Mouse (Mus musculus) brain, embryonic 14.5 days (tissue): ENCODE data around the gene Vill. TPM values are rescaled to one million over a fixed set of nuclear protein-coding genes. Genes with fewer than 3 reads are reported as not detected.

Experiments
- DNase-seq: peaks from one replicate; pipeline ENCODE4 v3.0.0-alpha.2; 2011; ENCODE audit warnings: low read depth
- CTCF ChIP-seq: fragments of 200-500 bp; IDR thresholded peaks from 2 replicates; pipeline ENCODE4 v1.5.1; 2012; ENCODE audit warnings: inconsistent platforms, mild to moderate bottlenecking, moderate library complexity, borderline replicate concordance; ENCODE audit not compliant: insufficient read depth, insufficient read length; ENCODE audit errors: extremely low read depth
- POLR2A ChIP-seq: fragments of 200-500 bp; IDR thresholded peaks from 2 replicates; pipeline ENCODE4 v1.6.1; 2012; ENCODE audit warnings: mild to moderate bottlenecking, inconsistent platforms, borderline replicate concordance; ENCODE audit not compliant: poor library complexity, insufficient read depth, insufficient read length, severe bottlenecking; ENCODE audit errors: extremely low read depth
- polyA plus RNA-seq: library from polyadenylated mRNA; depleted of rRNA; stranded (reverse); fragments of >200 nt; gene quantifications from 2 replicates; pipeline ENCODE4 v1.2.3, GENCODE M21; 2012

Gene Vill
- polyA plus RNA-seq, 1 experiment: 5.0 TPM

DNA sequence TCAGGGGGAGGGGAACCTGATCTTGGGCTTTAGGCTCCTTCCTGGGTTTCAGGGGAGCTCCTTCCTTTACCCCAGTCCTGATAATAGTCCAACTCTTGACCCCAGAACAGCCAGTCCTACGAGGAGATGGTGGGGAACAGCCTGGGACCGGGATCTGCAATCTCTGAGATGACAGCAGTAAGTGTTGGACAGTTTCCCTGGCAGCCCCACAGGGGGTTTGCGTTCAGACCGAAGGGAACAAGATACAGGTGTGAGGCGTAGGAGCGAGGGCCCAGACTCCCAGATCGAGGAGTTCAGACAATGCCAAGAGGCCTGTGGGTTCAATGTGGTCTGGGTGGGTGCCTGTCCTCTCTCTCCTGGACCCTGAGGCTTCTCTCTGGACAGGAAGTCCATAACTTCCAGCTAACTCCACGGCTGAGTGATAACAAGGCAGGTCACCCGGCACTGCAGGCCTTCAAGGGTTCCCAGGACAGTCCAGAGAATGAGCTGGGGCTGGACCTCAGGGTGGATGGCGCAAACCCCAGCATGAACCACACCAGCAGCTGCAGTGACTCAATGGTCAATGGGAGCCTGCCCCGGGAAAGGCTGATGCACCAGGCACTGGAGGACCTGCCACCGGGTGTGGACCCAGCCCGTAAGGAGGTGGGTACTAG is 17.7 kb downstream of the Vill start:
- no peak for TF ChIP-seq CTCF
- TF ChIP-seq POLR2A: no peak

DNA sequence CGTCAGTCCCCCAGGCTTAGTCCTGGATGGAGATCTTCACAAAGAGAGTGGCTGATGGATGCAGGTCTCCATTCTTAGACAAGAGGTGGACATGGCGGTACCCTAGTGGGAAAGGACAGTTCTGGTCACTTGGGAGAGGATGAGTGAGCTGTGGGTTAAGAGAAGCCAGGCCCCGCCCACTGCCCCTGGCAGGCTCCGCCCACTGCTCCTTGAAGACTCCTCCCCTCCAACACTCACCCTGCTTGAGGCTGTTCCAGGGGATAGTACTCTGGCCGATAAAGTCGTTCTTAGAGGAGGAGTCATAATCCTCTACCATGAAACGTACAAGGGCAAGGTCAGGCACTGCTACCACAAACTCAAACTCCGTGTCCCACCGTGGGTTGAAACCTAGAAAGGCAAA is 19.2 kb downstream of the Vill start:
- no peak for TF ChIP-seq POLR2A
- no peak for TF ChIP-seq CTCF
- no peak for DNase-seq

More for the DNA sequence above, 17.7 kb downstream of the Vill start:
- DNase-seq: no peak

DNA sequence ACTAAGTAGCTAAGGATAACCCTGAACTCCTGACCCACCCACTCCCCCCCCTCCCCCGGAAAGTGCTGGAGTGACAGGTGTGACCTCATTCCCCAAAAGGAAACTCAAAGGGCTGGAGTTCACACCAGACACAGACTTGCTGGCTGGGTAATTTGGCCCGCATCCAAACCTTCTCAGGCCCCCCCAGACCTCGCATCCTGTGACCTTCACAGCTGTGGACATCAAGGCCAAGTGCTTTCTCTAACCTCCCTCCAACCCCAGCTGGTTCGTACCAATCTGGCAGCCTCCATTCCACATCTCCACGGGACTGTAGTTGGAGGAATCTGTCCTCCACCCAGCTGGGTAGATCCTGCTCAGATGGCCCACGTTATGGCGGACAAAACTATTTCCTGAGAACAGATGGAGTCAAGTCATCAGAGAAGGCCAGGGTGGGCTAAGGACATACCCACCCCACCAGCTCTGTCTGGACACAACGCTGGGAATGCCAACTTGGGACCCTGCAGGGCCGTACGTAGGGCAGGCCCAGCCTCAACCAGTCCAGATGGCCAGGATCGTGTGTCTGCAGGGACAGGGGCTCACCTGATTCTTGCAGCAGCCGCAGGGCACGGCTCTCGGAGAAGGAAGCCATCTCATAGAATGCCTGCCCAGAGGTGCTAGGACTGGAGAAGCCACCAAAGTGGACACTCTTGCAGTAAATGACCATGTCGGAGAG is 20.8 kb downstream of the Vill start:
- no peak for DNase-seq

DNA sequence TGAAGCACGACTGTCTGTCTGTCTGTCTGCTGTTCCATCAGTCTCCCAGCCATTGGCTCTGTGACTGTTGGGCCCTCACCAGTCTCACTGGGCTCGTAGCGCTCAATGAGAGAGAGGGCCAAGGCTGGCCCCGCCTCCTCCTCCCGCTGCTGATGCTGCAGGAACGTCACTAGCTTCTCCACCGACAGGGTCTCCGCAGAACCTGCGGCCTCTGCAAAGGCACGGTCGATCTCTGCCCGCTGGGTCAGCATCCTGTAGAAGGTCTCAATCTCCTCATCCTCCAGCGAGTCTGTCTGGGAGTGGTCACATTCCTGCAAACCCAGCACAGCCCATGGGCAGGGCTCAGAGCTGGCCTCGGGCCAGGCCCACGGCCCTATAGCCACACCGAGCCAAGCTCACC is 23.1 kb downstream of the Vill start:
- TF ChIP-seq POLR2A (no peak), CTCF (no peak)
- no peak for DNase-seq

More for the DNA sequence above, 20.8 kb downstream of the Vill start:
- TF ChIP-seq CTCF: no peak
- no peak for TF ChIP-seq POLR2A

DNA sequence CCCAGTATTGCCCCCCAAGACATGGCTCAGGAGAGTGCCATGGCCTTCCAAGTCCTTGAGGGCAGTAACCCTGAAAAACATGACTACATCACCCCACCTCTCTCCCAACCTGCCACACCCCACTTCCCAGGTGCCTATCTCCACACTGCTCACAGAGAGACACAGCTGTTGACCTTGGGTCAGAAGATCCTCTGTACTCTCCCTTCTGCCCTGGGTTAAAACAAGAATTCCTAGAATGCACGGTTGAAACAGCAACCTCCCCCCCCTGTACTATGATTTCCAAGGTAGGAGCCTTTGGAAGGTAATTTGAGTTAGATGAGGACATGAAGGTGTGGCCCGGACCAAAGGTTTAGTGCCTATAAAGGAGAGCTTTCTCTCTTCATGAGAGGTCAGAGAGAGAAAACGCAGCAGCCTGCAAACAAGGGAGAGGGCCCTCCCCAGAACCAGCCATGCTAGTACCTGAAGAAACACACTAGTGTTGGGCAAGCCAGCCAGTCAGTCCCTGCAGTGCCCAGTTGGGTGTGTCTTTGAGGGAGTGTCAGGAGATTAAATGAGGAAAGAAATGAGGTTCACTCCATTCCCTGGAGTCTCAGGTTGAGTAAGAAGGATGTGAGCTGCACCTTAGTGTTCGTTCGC is 27.6 kb downstream of the Vill start:
- no peak for DNase-seq
- no peak for TF ChIP-seq POLR2A
- TF ChIP-seq CTCF: no peak

DNA sequence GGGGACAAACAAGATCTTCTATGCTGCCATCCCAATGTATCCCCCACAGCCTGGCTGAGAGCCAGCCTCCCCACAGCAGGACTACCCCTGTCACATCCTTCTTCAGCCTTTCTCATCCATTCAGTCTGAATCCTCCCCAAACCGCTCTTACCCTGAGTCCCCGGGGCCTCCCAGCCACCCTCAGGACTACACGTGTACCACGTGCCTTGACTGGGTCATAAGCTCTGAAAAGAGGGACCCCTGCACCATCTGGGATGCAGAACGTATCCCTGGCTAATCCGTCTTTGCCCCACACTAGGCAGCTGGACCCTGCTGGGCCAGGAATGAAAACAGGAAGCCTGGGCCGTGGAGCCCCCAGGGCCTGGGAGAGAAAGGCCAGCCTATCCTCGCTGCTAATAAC is 29.5 kb downstream of the Vill start:
- no peak for TF ChIP-seq POLR2A
- TF ChIP-seq CTCF: no peak

DNA sequence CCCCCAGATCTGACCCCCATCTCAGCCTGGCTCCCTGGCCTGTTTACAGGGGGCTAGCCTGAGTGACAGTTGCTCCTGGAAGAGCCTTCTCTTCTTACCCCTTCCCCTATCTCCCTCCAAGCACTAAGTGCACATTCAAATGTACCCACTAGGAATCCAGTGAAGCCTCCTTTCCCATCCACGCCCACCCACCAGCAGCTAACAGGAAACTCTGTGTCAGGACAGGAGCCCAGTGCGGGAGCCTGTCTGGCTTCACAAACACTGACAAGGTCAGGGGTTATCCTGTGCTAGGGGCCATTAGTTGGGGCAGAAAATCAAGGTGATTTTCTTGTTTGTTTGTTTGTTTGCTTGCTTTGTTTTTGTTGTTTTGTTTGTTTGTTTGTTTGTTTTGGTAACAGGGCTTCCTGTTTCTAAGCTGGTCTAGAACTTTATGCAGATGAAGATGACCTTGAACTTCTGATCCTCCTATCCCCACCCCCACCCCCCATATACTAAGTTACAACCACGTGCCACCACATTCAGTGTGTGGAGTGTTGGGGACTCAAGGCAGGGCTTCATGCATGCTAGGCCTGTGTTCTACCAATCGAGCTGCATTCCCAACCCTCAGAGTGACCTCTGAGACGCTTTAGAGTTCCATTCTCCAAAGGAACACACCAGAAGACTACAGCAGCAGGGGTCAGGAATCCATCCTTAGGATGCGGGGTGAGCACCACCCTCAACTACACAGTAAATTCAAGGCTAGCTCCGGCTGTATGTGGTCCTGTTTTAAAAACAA is 30.3 kb downstream of the Vill start:
- no peak for TF ChIP-seq CTCF
- TF ChIP-seq POLR2A: no peak
- no peak for DNase-seq

More for the DNA sequence above, 29.5 kb downstream of the Vill start:
- peak; percentile 82 for DNase-seq

DNA sequence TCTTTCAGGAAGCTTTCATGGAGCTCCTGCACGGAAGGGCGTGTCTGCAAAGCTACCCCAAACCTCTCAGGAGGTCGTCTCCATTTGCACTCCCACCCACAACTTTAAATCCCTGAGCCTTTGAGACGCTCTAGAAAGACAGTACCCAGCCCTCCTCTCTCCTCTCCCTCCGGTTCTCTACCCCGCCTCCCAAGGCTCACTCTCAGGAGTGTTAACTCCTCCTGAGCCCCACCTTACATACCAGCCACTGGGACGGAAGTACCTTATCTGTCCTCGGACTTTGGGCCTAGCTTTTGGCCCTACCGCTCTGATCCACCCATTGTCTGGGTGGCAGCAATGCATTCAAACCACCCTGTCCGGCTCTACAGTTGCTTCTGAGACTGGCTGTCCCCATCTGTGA is 31.4 kb downstream of the Vill start:
- no peak for DNase-seq
- no peak for TF ChIP-seq CTCF
- TF ChIP-seq POLR2A: no peak

DNA sequence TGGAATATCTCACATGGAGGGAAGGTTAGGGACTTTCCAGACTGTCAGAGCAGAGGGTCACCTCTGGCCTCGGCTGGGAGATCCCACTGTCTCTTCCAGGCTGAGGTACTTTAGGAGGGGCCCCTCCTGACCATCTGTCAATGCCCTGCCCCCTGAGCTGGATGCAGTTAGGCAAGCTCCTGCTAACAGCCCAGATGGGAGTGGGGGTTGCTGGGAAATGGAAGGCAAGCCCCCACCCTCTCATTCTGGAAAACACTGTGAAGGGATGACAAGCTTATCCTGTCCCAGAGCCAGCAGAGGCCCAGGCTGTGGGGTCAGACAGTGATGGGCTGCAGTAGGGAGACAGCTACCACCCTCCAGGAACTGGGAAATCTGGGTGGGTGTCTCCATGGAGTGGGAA is 33.9 kb downstream of the Vill start:
- TF ChIP-seq CTCF (no peak), POLR2A (no peak)
- no peak for DNase-seq

DNA sequence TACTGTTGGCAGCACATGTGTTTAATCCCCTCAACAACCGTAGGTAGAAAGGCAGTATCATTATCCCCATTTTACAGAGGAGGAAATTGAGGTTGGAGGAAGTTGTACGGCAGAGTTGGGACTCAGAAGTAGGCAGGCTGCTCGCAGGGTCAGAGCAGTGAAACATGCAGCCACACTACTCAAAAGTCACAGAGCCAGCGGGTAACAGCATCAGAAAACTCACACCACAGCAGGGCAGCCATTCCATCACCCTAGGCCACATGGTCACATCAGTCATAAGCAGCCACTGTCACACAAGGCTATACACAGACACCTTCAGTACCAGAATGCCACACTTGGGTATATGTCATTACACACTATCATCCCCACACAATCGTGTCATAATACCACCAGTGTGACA is 34.7 kb downstream of the Vill start:
- no peak for TF ChIP-seq POLR2A
- TF ChIP-seq CTCF: no peak
- no peak for DNase-seq

DNA sequence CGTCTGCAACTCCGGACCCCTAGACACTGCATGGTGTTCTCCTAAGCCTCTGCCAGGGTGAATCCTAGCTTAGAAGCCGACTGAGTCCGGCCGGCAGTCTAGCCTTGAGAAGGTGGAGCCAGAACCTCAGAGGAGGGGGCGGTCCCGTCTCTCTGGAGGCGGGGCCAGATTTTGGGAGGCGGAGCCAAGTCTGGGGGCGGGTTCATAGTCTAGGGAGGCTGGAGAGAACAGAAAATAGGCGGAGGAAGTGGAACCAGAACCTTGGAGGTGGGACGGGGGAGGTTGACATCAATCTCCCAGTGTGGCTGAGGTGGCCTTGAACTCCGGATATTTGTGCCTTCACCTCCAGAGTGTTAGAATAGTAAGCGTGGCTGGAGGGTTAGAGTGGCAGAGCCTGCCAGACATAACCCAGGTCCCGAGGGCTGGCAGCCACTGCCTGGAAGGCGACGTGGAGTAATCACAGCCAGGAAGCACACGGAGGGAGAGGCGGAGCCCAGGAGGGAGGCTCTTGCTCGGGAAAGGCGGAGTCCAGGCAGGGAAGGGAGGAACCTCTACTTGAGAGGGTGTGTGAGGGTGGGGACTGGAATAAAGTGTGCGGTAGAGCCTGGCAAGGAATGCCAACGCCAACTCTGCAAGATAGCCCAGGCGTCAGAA is 35.7 kb downstream of the Vill start:
- no peak for TF ChIP-seq POLR2A
- TF ChIP-seq CTCF: no peak
- DNase-seq: peak; percentile 75

DNA sequence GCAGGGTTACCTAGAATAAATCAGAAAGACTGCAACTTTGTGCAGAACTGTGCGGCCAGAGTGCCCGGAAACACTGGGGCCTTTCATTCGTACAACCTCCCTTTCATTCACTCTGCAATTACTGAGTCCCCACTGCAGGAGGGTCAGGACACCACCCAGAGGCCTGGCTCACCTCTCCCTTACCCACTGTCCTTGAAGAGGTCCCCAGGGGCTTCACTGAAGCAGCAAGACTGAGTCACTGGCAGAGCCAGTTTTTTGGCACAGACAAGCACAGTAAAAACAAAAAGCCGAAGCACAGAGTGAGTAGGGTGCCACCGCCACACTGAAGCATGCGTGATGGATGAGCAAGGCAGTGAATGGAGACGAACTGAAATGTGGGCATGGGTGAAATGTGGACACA is 36.9 kb downstream of the Vill start:
- peak; percentile 23 for DNase-seq
- no peak for TF ChIP-seq CTCF
- no peak for TF ChIP-seq POLR2A
